Mouse (Mus musculus) forebrain, embryonic 16.5 days (tissue): ENCODE measurements around the gene Anxa5. TPM values are rescaled to one million over a fixed set of nuclear protein-coding genes. Genes with fewer than 3 reads are reported as not detected.

Source experiments
- ATAC-seq: fragments of 200-750 bp; cut with Nextera tagmentation; 2 replicates; pipeline ENCODE4 v1.8.0; 2017; ENCODE audit warnings: mild to moderate bottlenecking, moderate library complexity
- H3K27ac ChIP-seq: fragments of 300-500 bp; sonication (generic); 2 replicates; pipeline ENCODE4 v1.5.1; 2014; ENCODE audit warnings: low read length, control low read depth
- H3K27me3 ChIP-seq: fragments of 300-500 bp; sonication (generic); replicated peaks from 2 replicates; pipeline ENCODE4 v1.6.1; 2014; ENCODE audit warnings: low read length; ENCODE audit not compliant: control insufficient read depth, insufficient read depth
- H3K36me3 ChIP-seq: fragments of 300-500 bp; sonication (generic); 2 replicates; pipeline ENCODE4 v1.6.1; 2014; ENCODE audit not compliant: control insufficient read depth, insufficient read depth
- H3K4me1 ChIP-seq: fragments of 300-500 bp; sonication (generic); replicated peaks from 2 replicates; pipeline ENCODE4 v1.6.1; 2014; ENCODE audit warnings: low read length; ENCODE audit not compliant: control insufficient read depth, insufficient read depth
- H3K4me2 ChIP-seq: fragments of 300-500 bp; sonication (generic); 2 replicates; pipeline ENCODE4 v1.6.1; 2014; ENCODE audit warnings: mild to moderate bottlenecking, low read length, control low read depth
- H3K4me3 ChIP-seq: fragments of 300-500 bp; sonication (generic); replicated peaks from 2 replicates; pipeline ENCODE4 v1.5.1; 2014; ENCODE audit warnings: mild to moderate bottlenecking, low read length, control low read depth
- H3K9ac ChIP-seq: fragments of 300-500 bp; sonication (generic); replicated peaks from 2 replicates; pipeline ENCODE4 v1.6.1; 2014; ENCODE audit warnings: low read depth, low read length, control low read depth
- H3K9me3 ChIP-seq: fragments of 300-500 bp; sonication (generic); 2 replicates; pipeline ENCODE4 v1.6.1; 2016; ENCODE audit warnings: low read length; ENCODE audit not compliant: control insufficient read depth
- WGBS: fragments of 180-500 bp; shearing (Covaris S2); extraction: QIAGEN DNeasy Blood & Tissue Kit; methylation state at CpG from one replicate; pipeline ENCODE4 v1.1.7; 2014; 5-methylcytosine and 5-hydroxymethylcytosine counted together
- polyA plus RNA-seq: library from polyadenylated mRNA; unstranded; fragments of >200 nt; fragmentation: Nextera tagmentation; extraction: Ambion mirVana; gene quantifications from 2 replicates; pipeline ENCODE4 v1.2.1, GENCODE M21; 2015

The Anxa5 gene
- polyA plus RNA-seq, 1 experiment from 2014 or later = 54.3 TPM

DNA sequence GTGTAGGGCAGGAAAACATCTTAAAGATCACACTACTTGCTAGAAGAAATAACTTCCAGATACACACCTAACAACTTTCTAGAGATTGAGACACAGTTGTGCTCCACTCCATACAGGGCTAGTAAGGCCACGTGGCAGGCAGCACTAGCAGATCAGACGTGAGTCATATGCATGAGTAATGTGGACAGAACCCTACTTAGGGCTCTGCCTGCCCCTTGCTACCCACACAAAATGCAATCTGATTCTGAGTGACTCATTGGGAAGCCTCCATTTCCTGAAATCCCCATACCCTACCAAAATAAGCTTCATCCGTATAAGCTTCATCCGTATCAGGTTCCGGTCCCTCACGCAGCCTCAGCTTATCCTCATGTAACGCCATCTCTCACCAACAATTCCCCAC is 8.1 kb downstream of the Anxa5 start:
- Histone ChIP-seq H3K36me3 (no peaks in the 10 kb centered on the region), H3K4me1 (no peaks in the 10 kb centered on the region), H3K4me3 (no peak overlapping the region), H3K4me2 (no peak overlapping the region), H3K9me3 (no peaks in the 10 kb centered on the region), H3K9ac (no peak overlapping the region), H3K27me3 (no peaks in the 10 kb centered on the region), H3K27ac (no peak overlapping the region)
- WGBS = 88% methylated on average over 7 of the region's 7 CpGs
- no peak for ATAC-seq

DNA sequence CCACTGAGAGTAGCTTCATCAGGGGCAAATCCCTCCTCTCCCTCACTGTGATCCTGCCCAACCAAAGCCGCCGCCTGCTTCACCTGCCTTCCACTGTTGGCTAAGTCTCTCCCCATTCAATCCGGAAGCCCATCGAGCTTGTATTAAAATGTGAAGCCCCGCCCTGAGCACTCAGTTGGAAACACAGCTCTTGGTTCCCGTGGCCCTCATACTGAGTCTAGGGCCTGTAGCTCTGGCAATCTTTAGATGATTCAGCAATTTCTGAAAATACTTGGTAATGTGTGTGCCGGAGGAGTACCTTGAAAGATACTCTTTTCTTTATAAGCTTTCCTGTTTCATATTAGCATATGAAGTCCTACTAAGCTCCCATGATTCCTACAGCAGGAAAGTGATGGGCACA is 10.2 kb downstream of the Anxa5 start:
- Histone ChIP-seq H3K9me3 (no peaks in the 10 kb centered on the region), H3K9ac (no peak overlapping the region), H3K36me3 (no peaks in the 10 kb centered on the region), H3K4me2 (no peak overlapping the region), H3K4me1 (no peaks in the 10 kb centered on the region), H3K27me3 (no peaks in the 10 kb centered on the region), H3K27ac (no peak overlapping the region), H3K4me3 (no peak overlapping the region)
- WGBS = 53% methylated on average over 7 of the region's 7 CpGs
- ATAC-seq = no peak

DNA sequence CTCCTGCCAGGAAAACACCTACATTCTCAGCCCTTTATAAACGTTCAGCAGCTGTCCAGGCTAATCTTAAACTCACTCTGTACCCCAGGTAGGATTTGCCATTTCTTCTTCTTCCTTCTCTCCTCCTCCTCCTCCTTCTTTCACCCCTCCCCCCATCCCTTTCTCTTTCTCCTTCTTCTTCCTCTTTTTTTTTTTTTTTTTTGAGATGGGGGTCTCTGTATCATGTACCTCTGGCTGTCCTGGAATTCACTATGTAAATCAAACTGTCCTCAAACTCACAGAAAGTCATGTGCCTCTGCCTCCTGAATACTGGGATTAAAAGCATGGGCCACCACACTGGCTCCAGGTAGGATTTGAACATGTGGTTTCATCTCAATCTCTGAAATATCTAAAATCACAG is 13.3 kb downstream of the Anxa5 start:
- H3K9me3 ChIP-seq = no peaks in the 10 kb centered on the region
- H3K4me2 ChIP-seq = no peak overlapping the region
- no peak overlapping the region for H3K4me3 ChIP-seq
- H3K36me3 ChIP-seq = no peaks in the 10 kb centered on the region
- H3K9ac ChIP-seq = no peak overlapping the region
- no peak for ATAC-seq
- H3K4me1 ChIP-seq = no peaks in the 10 kb centered on the region
- no peak overlapping the region for H3K27ac ChIP-seq
- no peaks in the 10 kb centered on the region for H3K27me3 ChIP-seq
- 25% methylated on average over 1 of the region's 1 CpGs for WGBS

DNA sequence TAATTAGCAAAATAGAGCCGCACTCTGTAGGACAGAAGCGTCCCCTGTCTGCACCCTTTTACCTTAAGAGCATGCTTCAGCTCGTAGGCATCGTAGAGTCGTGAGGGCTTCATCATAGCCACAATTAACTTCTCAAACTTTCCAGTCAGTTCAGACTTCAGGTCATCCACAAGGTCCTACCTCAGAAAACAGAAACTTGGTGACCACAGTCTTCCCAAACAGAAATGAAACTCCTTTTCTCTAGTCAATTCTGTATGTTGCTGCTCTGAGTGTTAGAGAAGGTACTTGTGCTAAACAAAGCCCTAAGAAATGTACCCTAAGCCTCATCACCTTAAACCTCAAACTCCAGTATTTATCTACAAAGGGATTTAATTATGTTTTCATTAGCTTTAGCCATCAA is 13.9 kb downstream of the Anxa5 start:
- H3K4me2 ChIP-seq = no peak overlapping the region
- no peak for ATAC-seq
- H3K27ac ChIP-seq = no peak overlapping the region
- WGBS = 67% methylated on average over 5 of the region's 5 CpGs
- no peaks in the 10 kb centered on the region for H3K4me1 ChIP-seq
- no peaks in the 10 kb centered on the region for H3K36me3 ChIP-seq
- no peak overlapping the region for H3K4me3 ChIP-seq
- no peak overlapping the region for H3K9ac ChIP-seq
- no peaks in the 10 kb centered on the region for H3K9me3 ChIP-seq
- H3K27me3 ChIP-seq = no peaks in the 10 kb centered on the region

DNA sequence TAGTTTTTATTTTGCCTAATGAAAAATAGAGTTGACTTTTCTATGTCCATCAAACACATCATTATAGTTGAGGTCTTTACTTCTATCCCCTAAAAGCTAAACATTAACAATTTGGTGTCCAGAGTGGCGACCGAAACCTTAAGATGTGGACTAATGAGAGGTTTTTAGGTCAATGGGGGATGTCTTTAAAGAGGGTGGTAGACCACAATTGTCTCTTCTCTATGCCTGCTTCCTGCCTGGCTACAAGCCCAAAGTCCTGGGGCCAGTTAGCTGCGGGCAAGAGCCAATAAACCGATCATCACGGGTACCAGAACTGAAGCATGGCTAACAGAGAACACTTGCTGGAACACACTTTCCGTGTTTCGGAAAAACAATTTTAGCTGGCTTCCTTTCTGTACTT is 15.0 kb downstream of the Anxa5 start:
- H3K27me3 ChIP-seq = no peaks in the 10 kb centered on the region
- no peaks in the 10 kb centered on the region for H3K4me1 ChIP-seq
- H3K4me3 ChIP-seq = no peak overlapping the region
- H3K36me3 ChIP-seq = no peaks in the 10 kb centered on the region; the same call in 1 of the 2 replicates
- H3K4me2 ChIP-seq = no peak overlapping the region
- H3K9me3 ChIP-seq = no peaks in the 10 kb centered on the region
- H3K9ac ChIP-seq = no peak overlapping the region
- ATAC-seq = no peak
- H3K27ac ChIP-seq = no peak overlapping the region
- 81% methylated on average over 7 of the region's 7 CpGs for WGBS

DNA sequence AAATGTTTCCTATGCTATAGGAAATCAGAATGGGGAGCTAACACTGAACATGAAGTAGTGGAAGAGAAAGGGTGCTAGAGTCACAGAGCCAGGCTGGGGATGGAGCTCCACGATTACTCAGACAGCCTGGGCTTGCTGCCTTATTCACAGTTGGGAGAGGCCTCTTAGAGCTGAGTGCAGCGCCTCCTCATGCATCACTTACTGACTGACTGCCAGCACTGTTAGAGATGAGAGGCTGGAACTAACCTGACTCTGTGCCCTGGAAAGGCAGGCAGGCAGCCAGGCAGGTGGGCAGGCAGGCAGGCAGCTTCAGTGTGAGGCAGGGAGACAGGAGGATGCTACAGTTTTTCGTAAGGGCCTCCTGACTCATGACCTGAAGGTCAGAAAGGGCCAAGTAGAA is 20.1 kb downstream of the Anxa5 start:
- no peaks in the 10 kb centered on the region for H3K9me3 ChIP-seq
- ATAC-seq = no peak
- H3K4me2 ChIP-seq = no peak overlapping the region
- no peak overlapping the region for H3K4me3 ChIP-seq
- no peaks in the 10 kb centered on the region for H3K27me3 ChIP-seq
- no peaks in the 10 kb centered on the region; the same call in 1 of the 2 replicates for H3K36me3 ChIP-seq
- H3K9ac ChIP-seq = no peak overlapping the region
- H3K27ac ChIP-seq = no peak overlapping the region
- no peaks in the 10 kb centered on the region for H3K4me1 ChIP-seq
- WGBS = 77% methylated on average over 3 of the region's 3 CpGs

DNA sequence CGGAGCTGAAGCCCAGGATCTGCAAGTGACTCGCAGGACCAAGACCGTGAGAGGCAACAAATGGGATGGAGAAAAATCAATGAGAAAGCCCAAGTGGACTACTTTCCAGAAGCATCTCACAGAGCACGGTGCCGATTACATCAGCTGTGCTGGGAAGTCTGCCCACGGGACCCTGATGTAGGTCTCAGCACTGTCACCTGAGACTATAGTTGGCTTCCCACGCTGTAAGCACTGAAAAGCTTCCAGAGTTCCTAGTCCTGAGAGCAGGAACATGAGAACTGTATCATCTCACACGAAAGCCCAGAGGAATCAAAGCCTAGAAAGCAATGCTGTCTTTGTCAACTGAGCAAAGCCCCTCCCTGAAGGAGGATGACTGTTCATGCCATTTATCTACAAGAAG is 20.6 kb downstream of the Anxa5 start:
- Histone ChIP-seq H3K27me3 (no peaks in the 10 kb centered on the region), H3K27ac (no peak overlapping the region), H3K36me3 (no peaks in the 10 kb centered on the region; the same call in 1 of the 2 replicates), H3K4me1 (no peaks in the 10 kb centered on the region), H3K4me2 (no peak overlapping the region), H3K9me3 (no peaks in the 10 kb centered on the region), H3K4me3 (no peak overlapping the region), H3K9ac (no peak overlapping the region)
- 92% methylated on average over 8 of the region's 8 CpGs for WGBS
- ATAC-seq = no peak

DNA sequence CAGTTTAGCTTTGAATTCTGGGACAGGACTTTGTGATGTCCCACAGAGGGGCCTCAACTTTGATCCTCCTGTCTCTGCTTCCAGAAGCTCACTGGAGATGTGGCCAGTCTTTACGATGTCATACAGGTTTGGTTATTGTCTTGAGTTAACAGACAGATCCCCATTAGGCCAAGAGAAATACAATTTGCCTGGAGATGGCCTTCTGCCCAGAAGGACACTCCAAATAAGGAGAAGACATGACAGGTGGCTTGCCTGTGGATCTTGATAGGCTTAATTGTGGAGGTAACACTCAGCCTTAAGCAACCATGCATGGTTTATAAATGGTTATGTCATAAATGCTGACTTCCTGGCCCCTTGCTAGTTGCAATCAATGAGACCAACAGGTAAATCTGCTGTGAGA is 23.2 kb downstream of the Anxa5 start:
- ATAC-seq = no peak
- no peaks in the 10 kb centered on the region; the same call in 1 of the 2 replicates for H3K36me3 ChIP-seq
- no peaks in the 10 kb centered on the region for H3K4me1 ChIP-seq
- no peak overlapping the region for H3K9ac ChIP-seq
- H3K4me3 ChIP-seq = no peak overlapping the region
- H3K9me3 ChIP-seq = no peaks in the 10 kb centered on the region
- H3K4me2 ChIP-seq = no peak overlapping the region
- WGBS = 84% methylated on average over 1 of the region's 1 CpGs
- no peak overlapping the region for H3K27ac ChIP-seq
- no peaks in the 10 kb centered on the region for H3K27me3 ChIP-seq

DNA sequence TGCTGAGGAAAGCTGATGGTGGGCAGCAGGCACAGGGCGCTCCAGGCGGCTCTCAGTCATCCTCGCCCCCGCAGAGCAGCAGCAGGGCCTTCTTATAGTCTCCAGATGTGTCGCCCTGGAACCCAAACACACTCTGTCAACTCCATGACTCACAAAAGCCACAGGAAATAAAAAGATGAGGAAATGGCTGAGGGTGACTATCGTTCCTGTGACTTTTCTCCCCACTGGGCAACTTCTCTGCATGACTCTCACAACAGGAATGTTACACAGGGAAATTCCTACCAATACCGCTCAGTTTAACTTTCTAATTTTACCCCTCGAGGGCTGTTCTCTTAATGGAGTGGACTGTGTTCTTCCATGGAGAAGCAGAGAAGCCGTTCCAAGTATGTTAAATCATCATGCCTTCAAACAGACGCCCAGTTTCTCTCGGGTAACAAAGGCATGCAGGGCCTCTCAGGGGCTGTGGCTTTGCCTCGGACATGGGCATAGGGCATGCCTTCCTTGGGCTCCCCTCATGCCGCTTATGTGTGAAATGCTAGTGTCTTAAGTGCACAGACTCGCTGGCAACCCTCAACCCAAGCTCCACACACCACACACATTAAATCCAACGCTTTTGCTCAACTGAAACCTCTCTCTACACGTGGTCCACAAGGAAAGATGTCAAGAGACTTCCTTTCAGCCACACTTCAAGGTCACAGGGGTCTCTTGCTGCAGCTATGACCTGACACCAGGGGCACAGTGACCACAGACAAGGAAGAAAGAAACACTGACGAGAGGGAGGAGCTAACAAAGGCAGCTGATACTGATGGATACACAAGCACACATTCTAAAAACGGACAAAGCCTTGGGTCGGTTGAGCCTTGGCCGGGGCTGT is 26.2 kb downstream of the Anxa5 start:
- no peak overlapping the region for H3K27ac ChIP-seq
- no peaks in the 10 kb centered on the region for H3K9me3 ChIP-seq
- H3K4me2 ChIP-seq = no peak overlapping the region
- no peak overlapping the region for H3K4me3 ChIP-seq
- H3K36me3 ChIP-seq = no peaks in the 10 kb centered on the region
- no peak for ATAC-seq
- no peaks in the 10 kb centered on the region for H3K4me1 ChIP-seq
- WGBS = 58% methylated on average over 20 of the region's 20 CpGs
- H3K27me3 ChIP-seq = no peaks in the 10 kb centered on the region
- no peak overlapping the region for H3K9ac ChIP-seq
